Mouse (Mus musculus) layer of hippocampus, adult 9-11 months (tissue): Measurements from ENCODE around the gene Nfix.

Source experiments
- DNase-seq: peaks from one replicate; pipeline ENCODE4 v3.0.0; 2022

Nfix gene

DNA sequence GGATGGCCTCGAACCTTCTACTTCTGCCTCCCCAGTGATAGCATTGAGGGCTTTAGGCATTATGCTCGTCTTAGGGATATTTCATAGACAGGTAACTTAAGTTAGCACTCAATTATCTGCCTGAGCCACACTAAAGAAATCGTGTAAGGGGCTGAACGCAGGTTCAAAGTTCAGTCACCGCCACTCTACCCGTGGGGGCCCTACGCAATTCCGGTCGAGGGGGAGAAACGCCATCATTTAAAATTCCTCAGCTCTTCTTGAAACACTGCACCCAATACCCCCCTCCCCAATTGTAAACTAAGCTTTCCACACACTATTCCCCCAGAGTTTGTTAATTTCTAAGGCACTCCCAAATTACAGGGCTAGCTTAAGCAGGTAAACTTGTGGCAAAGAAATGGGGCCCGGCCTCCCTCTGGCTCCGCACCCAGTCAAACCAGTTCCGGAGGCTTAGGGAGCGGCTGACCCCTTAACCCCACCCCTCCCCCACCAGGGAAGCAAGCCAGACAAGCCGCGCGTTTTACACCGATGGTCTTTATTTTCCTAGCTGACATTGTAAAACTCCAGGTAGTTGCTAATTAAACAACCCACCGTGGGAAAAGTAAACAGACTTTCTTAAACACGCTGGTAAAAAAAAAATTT is 139.2 kb downstream of the Nfix start:
- DNase-seq: no peak

DNA sequence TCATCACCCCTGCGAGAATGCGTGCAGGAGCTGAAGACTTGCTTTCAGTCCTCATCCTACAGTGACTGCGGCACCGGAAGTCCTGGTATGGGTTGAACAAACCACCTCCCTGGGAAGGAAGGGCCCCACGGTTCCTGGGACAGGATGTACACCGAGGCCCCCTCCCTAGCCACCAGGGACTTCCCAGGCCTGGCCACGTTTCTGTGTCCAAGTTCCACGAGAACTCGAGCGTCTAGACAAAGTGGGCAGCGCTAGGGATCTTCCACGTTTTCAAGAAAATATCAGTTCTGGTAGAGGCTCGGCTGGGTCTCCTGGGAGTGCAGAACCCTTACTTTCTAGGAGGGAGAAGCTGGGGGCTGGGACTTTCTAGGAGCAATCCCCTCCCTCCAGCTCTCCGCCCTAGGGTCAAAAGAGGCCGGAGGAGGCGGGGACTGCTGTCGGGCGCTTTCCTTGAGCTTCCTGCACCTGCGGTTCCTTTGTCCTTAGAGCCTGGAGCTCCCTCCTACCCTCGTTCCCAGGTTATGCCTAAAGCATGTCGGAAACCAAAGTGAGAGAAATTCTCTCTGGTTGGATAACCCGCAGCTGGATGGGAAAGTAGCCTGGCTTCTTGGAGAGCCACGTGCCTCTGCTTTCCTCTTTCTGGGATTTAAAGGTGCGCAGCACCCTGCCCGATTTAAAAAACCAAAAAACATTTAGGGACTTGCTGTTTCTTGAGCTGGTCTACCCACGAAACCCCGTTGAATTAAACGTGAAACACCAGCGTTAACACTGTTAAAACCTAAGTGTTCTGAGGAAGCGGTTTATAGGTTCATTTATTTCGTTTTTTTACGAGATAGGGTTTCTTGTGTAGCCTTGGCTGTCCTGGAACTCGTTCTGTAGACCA is 140.0 kb downstream of the Nfix start:
- no peak for DNase-seq

DNA sequence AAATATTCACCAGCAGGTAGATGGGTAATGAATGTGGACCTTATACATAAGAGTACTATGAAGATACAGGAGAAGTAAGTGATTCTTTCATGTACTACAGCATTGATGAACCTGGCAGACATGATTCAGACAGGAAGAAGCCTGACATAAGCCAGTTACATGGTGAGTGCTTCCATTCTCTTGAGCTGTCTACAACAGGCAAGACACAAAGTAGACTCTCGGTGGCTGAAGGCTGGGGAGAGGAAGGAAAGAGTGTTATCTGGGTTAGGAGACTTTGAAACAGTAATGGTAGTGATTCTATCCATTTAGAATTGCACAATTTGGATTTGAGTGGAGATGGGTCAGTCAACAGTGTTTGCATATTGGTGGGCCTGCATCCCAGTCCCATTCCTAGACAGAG is 141.2 kb downstream of the Nfix start:
- DNase-seq: no peak

- DNase-seq: no peak
Observed at GRCm38 (mm10) chr8:84657680-84658079, 142.5 kb downstream of the Nfix start.

- no peak for DNase-seq
Observed at GRCm38 (mm10) chr8:84657203-84657602, 142.9 kb downstream of the Nfix start.

GRCm38 (mm10) chr8:84656641-84657126 is 143.5 kb downstream of the Nfix start:
- DNase-seq: no peak

GRCm38 (mm10) chr8:84656191-84656525 is 144.0 kb downstream of the Nfix start:
- no peak for DNase-seq

- no peak for DNase-seq
Observed at GRCm38 (mm10) chr8:84655336-84656190, 144.6 kb downstream of the Nfix start.

- DNase-seq: no peak
Observed at GRCm38 (mm10) chr8:84654597-84654996, 145.5 kb downstream of the Nfix start.

DNA sequence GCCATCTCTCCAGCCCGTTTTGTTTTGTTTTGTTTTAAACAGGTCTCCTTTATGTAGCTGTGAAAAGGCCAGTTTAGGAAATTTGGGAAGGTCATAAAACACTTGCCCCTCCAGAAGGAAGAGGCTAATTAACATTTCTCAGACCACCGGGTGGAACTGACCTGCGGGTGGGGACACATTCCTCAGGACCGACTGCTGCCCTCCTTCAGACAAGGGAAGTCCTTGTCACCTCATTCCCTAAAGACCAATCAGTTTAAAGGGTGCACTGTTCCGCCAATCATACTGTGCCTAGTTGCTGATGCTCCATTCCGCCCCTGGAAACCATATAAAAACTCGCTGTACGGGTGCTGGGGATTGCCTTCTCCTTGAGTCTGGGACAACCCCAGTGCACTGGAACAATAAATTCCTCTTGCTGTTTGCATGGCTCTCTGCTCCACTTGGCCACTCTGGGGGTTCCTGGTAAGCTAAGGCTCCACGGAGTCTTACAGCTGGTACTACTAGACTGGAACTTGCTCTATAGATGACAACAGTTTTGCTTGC is 147.0 kb downstream of the Nfix start:
- no peak for DNase-seq

- no peak for DNase-seq
Observed at GRCm38 (mm10) chr8:84650213-84650612, 149.9 kb downstream of the Nfix start.
